Mouse (Mus musculus): ENCODE data around the gene Il17d. TPM values are rescaled to one million over a fixed set of nuclear protein-coding genes. Genes with fewer than 3 reads are reported as not detected.

The Il17d gene
- total RNA-seq (2023) = not detected

DNA sequence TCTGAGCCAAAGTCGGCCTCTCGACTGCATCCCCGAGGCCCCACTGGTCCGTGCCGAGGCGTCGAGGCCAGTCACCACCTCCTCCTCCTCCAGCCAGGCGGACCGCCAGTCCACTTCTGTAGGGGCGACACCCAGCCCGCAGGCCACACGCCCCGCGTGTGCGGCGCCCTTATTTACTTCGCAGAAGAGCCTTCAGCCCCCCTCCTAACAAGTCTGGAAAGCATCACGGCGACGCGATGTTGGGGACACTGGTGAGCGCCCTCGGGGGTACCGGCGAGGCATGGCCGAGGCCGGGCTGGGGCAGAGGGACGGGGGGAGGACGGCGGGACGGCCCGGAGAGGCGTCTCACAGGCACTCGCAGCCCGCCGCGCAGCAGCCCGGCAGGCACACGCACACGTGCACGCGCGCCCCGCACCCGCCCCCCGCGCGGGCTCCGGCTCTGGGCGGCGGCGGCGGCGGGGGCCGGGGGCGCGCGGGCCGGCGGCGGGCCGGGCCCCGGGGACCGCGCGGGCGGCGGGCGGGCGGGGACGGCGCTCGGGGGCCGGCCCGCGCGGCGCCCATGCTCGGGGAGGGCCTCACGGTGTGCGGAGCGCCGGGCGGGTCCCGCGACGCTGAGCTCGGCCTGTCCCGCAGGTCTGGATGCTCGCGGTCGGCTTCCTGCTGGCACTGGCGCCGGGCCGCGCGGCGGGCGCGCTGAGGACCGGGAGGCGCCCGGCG, at the start of gene Il17d:
Gene Il17d, plus strand, starts transcription at position 107 of the 717 bp plus-strand sequence.

DNA sequence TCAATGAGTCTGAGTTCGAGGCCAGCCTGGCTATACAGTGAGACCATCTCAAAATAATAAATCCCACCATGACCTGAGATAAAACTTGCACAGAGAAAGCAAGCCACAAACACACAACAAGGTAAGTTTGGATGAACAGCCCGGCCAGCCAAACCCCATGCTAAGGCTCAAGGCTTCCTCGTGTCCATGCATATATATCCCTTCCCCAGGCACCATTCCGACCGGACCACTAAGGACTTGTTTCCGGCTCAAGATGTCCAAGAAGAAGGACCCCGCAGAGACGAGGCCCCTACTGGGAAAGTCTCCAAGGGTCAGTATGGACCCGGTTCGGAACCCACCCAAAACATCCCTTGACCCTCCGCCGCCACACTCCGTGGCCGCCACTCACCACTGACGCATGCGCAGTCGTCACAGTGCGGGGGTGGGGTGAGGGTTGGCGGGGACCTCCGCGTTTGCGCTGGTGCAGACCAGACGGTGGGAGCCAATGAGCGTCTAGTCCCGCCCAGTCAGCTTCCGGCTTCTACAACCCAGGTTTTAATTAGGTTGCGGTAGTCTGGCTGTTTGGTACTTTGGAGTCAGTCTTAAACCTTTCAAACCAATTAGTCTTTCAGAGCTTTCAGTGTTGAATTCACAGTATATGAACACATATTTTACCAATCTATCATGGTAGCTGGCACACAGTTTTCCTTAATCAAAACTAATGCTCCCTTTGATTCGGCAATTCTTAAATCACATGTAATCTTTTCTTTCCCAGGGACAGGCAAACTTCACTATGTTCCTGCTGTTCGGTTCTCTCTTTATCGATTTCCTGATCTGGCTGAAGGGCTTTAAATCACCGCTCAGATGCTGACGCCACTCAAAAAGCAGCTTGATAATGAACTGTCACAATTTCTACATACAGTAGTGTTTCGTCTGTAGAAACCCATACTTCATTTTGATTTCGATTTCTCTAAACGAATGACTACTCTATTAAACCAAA, 46.9 kb downstream of the Il17d start, which contains the start of gene Eef1akmt1:
Gene Eef1akmt1, minus strand, starts transcription at position 458 of the 979 bp plus-strand sequence.

Other genes with a start within 250 kb of the Il17d start
- 10 to 100 TPM; 11.1 to 17.3 TPM for gene Cryl1, start 126.2 kb upstream of the Il17d start, total RNA-seq (2023)
- gene Ift88, start 100.7 kb upstream of the Il17d start, total RNA-seq (2023) = 1 to 10 TPM; 1.4 to 2.6 TPM
- gene Eef1akmt1, start 46.8 kb downstream of the Il17d start, total RNA-seq (2023) = 1 to 10 TPM; 7.4 to 9.6 TPM
- 10 to 100 TPM; 14.7 to 16.4 TPM for gene Xpo4, start 140.7 kb downstream of the Il17d start, total RNA-seq (2023)
- gene Gm49361, start 221.3 kb downstream of the Il17d start, total RNA-seq (2023) = not detected
- 10 to 100 TPM; 42.4 to 47.9 TPM for gene Lats2, start 233.6 kb downstream of the Il17d start, total RNA-seq (2023)